Mouse (Mus musculus): ENCODE results near the gene Zglp1.

GRCm38 (mm10) chr9:21095958-21096357 lies 29.1 kb upstream of the Zglp1 start:
- TF ChIP-seq CTCF (IDR thresholded peaks at IDR 0.05; ENCODE audit: control insufficient read depth, insufficient read depth, low read length) = no peak
- TF ChIP-seq POLR2A (IDR thresholded peaks at IDR 0.05; ENCODE audit: borderline replicate concordance, control insufficient read depth, low read depth, low read length) = no peak
